Mouse (Mus musculus): ENCODE data around the gene 1700001C02Rik.
A peak's percentile ranks its signal among the peaks of the same experiment; 100 is the strongest.

DNA sequence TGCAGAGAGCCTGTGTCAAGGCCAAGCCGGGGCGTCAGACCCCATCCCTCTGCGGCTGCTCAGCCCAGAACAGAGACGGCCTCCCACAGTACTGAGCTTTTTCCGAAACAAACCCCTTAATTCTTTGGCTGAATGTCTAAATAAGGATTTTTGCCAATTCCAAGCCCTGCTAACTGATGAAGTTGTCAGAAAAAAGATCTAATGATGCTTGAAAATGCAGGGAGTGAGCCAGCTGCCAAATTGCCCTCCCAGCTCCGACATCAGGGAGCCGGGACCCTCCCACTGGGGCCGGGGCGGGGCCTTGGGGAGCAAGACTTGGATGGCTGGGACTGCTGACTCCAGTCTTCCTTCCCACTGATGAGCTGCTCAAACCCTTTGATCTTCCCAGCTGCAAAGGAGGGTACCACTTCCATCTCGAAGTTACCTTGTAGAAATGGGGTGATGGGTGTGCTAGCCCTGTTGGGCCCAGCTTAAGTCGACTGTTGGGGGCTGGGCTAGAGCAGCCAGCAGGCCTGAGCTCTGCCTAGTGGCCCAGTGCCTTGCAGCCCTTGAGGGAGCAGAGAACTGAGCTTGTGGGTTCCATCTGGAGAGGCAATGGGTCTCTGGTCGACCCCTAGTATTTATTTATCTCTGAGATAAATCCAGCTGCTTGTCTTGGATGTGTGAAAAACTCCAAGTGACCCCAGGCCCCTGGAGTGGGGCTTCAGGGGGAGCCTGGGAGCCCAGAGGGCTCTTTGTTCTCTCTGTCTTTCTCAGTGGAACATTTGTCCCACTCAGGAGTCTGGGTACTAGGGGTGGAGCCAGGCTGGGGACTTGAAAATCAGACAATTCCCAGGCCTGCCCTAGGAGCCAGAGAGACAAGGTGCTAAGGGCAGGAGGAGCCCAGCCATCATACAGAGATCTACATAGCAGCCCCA is 60.3 kb downstream of the 1700001C02Rik start:
- TF ChIP-seq CTCF (IDR thresholded peaks at IDR 0.05) (no peak), EP300 (IDR thresholded peaks at IDR 0.05) (peak; percentile 55)
